Mouse (Mus musculus) C2C12 (cell line): Measurements from ENCODE around the gene Gm28043. TPM values are rescaled to one million over a fixed set of nuclear protein-coding genes. Genes with fewer than 3 reads are reported as not detected.
"Not testable (repeated sequence)": the region's sequence is repeated elsewhere in the genome, so short reads cannot be mapped to it uniquely, and the experiment has no call there.

Experiments used
- H3K27me3 ChIP-seq: one replicate; pipeline ENCODE4 v1.6.1; 2011; ENCODE audit not compliant: control insufficient read depth, insufficient read depth, insufficient read length
- H3K36me3 ChIP-seq: one replicate; pipeline ENCODE4 v1.6.1; 2011; ENCODE audit not compliant: control insufficient read depth, insufficient read depth
- H3K4me3 ChIP-seq: one replicate; pipeline ENCODE4 v1.5.1; 2011; ENCODE audit warnings: mild to moderate bottlenecking, control low read depth; ENCODE audit not compliant: poor library complexity, insufficient read depth, severe bottlenecking
- H3K79me2 ChIP-seq: one replicate; pipeline ENCODE4 v1.6.1; 2011; ENCODE audit not compliant: control insufficient read depth, insufficient read depth
- H3K79me3 ChIP-seq: one replicate; pipeline ENCODE4 v1.6.1; 2011; ENCODE audit warnings: low read depth, control low read depth
- H3ac ChIP-seq: one replicate; pipeline ENCODE3; 2011; ENCODE audit warnings: low read depth; ENCODE audit not compliant: control insufficient read depth, insufficient read length
- CEBPB ChIP-seq: IDR thresholded peaks from one replicate; pipeline ENCODE4 v1.6.1; 2011; ENCODE audit warnings: low read depth, mild to moderate bottlenecking, control low read depth, moderate library complexity
- CTCF ChIP-seq: IDR thresholded peaks from one replicate; pipeline ENCODE4 v1.5.1; 2011; ENCODE audit not compliant: control insufficient read depth, insufficient read depth, insufficient read length
- FOSL1 ChIP-seq: IDR thresholded peaks from one replicate; pipeline ENCODE4 v1.8.0; 2011; ENCODE audit warnings: mild to moderate bottlenecking, low read length; ENCODE audit not compliant: poor library complexity, insufficient read depth, severe bottlenecking
- MAX ChIP-seq: IDR thresholded peaks from one replicate; pipeline ENCODE4 v1.6.1; 2011; ENCODE audit warnings: mild to moderate bottlenecking, control low read depth
- MYOD1 ChIP-seq: IDR thresholded peaks from one replicate; pipeline ENCODE4 v1.6.1; 2011; ENCODE audit warnings: low read depth; ENCODE audit not compliant: control insufficient read depth, insufficient read length
- MYOG ChIP-seq: IDR thresholded peaks from one replicate; pipeline ENCODE4 v1.6.1; 2011; ENCODE audit not compliant: control insufficient read depth, insufficient read length; ENCODE audit errors: extremely low read depth
- USF1 ChIP-seq: IDR thresholded peaks from one replicate; pipeline ENCODE4 v1.6.1; 2011; ENCODE audit warnings: low read depth, mild to moderate bottlenecking, control low read depth, moderate library complexity
- polyA plus RNA-seq: library from polyadenylated mRNA; unstranded; fragments of >200 nt; fragmentation: generic; extraction: Trizol; gene quantifications from one replicate; pipeline ENCODE4 v1.2.1, GENCODE M21; 2012; ENCODE audit warnings: missing spikeins

Gm28043 gene
- polyA plus RNA-seq, 1 experiment, result 0.54 TPM

DNA sequence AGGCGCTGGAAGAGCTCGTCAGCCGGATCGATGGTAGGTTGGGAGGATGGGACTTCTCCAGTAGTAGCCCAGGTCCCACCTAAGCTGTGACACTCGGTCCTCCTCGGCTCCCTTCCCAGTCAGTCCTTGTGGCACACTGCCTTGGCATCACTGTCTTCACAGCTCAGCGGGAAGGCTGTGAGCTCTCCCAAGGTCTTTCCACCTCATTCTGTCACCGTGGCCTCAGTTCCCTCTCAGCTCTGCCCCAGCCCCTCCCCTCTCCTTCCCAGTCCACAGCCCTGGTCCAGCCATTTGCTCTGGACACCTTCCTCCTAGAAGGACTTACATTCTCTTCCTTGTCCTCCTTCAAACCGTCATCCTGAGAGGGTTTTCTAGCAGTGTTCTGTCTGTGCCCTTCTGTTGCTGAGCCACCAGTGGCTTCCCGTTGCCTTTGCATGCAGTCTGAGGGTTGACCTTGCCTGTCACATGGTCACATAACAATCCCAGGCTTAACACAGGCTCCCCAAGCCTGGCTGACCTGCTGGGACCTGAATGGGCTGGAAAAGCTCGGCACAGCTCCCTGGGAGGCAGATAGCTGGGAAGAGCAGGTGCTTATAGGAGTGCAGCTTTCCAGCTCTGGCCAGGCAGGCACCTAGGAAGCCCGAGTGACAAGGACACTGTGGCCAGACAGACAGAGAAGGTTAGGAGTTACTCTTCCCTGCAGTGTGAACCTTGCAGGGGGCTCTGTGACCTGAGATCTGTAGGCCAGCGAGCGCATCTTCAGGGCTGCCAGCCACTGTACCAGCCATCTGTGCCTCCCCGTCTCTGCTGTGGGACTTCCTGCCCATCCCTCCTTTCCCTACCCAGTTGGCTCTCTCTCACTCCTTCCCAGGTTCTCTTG, 18.5 kb upstream of the Gm28043 start:
- Histone ChIP-seq H3ac (no peak overlapping the region), H3K79me2 (no peaks in the 10 kb centered on the region), H3K79me3 (no peaks in the 10 kb centered on the region), H3K4me3 (no peak overlapping the region), H3K36me3 (no peaks in the 10 kb centered on the region), H3K27me3 (no peaks in the 10 kb centered on the region)
- TF ChIP-seq FOSL1, result no peak
- no peak for TF ChIP-seq CEBPB
- TF ChIP-seq USF1, result no peak
- no peak for TF ChIP-seq MYOD1
- no peak for TF ChIP-seq MAX
- TF ChIP-seq MYOG, result no peak
- no peak for TF ChIP-seq CTCF

DNA sequence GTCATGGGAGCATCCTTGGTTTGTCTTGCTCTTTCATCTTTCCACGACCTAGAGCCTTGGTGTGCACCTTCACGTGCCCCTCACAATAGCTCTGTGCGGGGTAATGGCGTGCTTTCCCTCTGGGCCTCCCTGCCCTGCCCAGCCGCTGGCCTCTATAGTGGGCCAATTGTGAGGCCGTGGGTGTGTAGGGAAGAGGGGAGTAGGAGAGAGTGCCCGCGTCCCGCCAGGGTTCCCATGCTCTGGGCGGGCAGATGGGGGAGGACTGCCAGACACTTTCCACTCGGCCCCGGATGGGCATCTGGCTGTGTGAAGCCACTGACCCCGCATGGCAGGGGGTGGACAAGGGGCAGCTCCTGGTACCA, 17.9 kb upstream of the Gm28043 start:
- Histone ChIP-seq H3ac (no peak overlapping the region), H3K27me3 (no peaks in the 10 kb centered on the region), H3K79me2 (no peaks in the 10 kb centered on the region), H3K36me3 (no peaks in the 10 kb centered on the region), H3K79me3 (no peaks in the 10 kb centered on the region), H3K4me3 (no peak overlapping the region)
- no peak for TF ChIP-seq MYOD1
- no peak for TF ChIP-seq FOSL1
- no peak for TF ChIP-seq USF1
- no peak for TF ChIP-seq CEBPB
- no peak for TF ChIP-seq MAX
- TF ChIP-seq MYOG, result no peak
- TF ChIP-seq CTCF, result no peak

DNA sequence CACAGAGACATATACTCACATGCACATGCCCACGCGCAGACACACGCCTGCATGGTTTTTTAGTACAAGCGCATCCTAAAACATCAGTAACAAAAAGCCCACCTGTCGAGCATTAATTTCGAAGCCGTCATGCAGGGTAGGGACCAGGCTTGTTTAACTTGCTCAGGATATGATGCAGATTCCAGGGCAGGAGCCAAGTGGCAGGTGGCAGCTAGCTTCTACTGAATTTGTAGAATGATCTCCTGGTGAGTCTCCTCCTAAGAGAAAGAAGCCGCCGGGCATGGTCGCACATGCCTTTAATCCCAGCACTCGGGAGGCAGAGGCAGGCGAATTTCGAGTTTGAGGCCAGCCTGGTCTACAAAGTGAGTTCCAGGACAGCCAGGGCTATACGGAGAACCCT, 15.6 kb upstream of the Gm28043 start:
- H3K27me3 ChIP-seq, result no peaks in the 10 kb centered on the region
- TF ChIP-seq USF1 (no peak), FOSL1 (no peak), CTCF (no peak), MYOG (no peak), CEBPB (no peak), MAX (no peak), MYOD1 (no peak)
- no peaks in the 10 kb centered on the region for H3K36me3 ChIP-seq
- H3K4me3 ChIP-seq, result no peak overlapping the region
- H3ac ChIP-seq, result no peak overlapping the region
- no peaks in the 10 kb centered on the region for H3K79me2 ChIP-seq
- H3K79me3 ChIP-seq, result no peaks in the 10 kb centered on the region

DNA sequence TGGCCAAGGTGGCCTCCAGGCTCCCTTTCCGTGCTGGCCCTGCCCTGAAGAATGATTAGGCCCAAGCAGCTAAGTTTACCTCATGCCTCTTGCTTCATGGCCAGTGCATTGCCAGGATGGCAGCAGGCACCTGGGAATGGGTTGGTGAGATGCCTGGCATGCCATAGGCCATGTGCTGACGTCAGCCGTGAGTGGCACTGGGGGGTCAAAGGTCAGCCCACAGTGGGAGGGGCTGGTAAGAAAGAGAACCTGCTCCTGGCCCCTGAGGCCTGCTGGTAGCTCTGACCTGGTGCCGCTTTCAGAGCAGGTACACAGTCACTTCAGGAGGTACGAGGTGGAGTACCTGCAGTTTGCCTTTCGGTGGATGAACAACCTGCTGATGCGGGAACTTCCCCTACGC, 15.1 kb upstream of the Gm28043 start:
- no peaks in the 10 kb centered on the region for H3K36me3 ChIP-seq
- no peak for TF ChIP-seq FOSL1
- TF ChIP-seq MYOD1, result no peak
- TF ChIP-seq MAX, result no peak
- no peak for TF ChIP-seq CEBPB
- no peak for TF ChIP-seq USF1
- no peak for TF ChIP-seq CTCF
- no peaks in the 10 kb centered on the region for H3K27me3 ChIP-seq
- H3K79me2 ChIP-seq, result no peaks in the 10 kb centered on the region
- no peak overlapping the region for H3ac ChIP-seq
- H3K4me3 ChIP-seq, result no peak overlapping the region
- H3K79me3 ChIP-seq, result no peaks in the 10 kb centered on the region

- H3ac ChIP-seq, result no peak overlapping the region
- H3K4me3 ChIP-seq, result no peak overlapping the region
- no peaks in the 10 kb centered on the region for H3K79me3 ChIP-seq
- H3K79me2 ChIP-seq, result no peaks in the 10 kb centered on the region
- H3K27me3 ChIP-seq, result no peaks in the 10 kb centered on the region
- TF ChIP-seq MAX, result no peak
- TF ChIP-seq USF1, result no peak
- H3K36me3 ChIP-seq, result no peaks in the 10 kb centered on the region
These were observed 13.3 kb upstream of the Gm28043 start for GRCm38 (mm10) chr17:29601391-29601790.

DNA sequence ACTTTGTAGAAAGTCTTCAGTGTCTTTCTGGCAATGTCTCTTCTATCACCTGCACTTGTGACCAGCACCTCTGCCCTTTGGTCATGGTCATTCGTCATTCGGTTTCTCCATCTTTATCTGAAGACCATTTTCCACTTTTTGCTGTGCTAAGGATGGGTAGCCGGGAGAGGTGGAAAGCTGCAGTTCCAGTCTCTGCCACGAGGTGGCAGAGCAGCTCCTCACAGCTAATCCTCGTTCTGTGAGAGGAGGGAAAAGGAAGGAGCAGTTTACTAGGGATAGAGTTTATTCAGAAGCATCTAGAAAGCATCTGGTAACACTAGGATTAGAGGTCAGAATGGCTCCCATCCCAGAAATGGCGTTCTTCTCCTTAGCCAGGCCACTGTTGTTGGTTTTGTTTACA, 11.4 kb upstream of the Gm28043 start:
- Histone ChIP-seq H3K79me3 (no peaks in the 10 kb centered on the region), H3K27me3 (no peaks in the 10 kb centered on the region), H3K36me3 (no peaks in the 10 kb centered on the region), H3K4me3 (no peak overlapping the region), H3ac (no peak overlapping the region), H3K79me2 (no peaks in the 10 kb centered on the region)
- TF ChIP-seq CTCF, result peak; percentile 68
- TF ChIP-seq CEBPB, result no peak

DNA sequence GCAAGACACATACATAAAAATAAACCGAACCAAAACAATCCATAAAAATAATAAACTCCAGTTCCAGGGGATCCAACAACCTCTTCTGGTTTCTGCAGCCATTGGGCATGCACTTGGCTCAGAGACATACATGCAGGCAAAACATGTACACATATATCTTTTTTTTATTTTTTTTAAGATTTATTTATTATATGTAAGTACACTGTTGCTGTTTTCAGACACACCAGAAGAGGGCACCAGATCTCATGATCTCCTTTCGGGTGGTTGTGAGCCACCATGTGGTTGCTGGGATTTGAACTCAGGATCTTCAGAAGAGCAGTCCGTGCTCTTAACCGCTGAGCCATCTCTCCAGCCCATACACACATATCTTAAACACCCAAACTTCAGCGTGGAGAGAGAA, 1.2 kb upstream of the Gm28043 start:
- H3K36me3 ChIP-seq, H3ac ChIP-seq, H3K27me3 ChIP-seq, H3K4me3 ChIP-seq: not testable (repeated sequence)
- H3K79me3 ChIP-seq, result peaks cover 32% of the 10 kb centered on the region
- peaks cover 37% of the 10 kb centered on the region for H3K79me2 ChIP-seq
